Comparison of ENCODE assay signal across 13 mouse cellular contexts in the genomic region with DNA sequence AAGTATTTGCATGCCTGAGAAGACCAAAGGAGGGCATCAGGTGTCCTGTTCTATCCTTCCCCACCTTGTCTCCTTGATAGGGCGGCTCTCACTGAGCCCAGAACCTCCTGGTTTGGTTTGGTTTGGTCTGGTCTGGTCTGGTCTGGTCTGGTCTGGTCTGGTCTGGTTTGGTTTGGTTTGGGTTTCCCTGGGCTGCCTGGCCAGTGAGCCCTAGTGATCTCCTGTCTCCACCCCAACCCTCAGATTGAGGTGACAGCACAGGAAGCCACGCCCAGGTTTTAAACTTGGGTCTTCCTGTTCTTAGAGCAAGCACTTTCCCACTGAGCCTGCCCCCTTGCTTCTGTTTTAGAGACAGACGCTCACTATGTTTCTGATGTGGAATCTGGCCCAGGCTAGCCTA.
DNase-seq lines count a peak whose midpoint lies in the region; ATAC-seq lines count a peak whose summit lies in the region.
"Had no signal": no experiment of that assay in that cellular context is flagged by ENCODE, and none has a peak within 500 bp of the region (broad histone marks: within the 10 kb centered on the region; RNA-seq: fewer than 3 reads in every experiment).

No protein-coding gene starts in this region.

- H3K27me3 ChIP-seq in megakaryocyte, embryonic 14.5 days (replicated peaks), result peaks cover 3% of the 10 kb centered on the region
- H3K27me3 ChIP-seq: embryonic facial prominence, embryonic 12.5 days; liver, embryonic 15.5 days had no signal

- peak overlapping the region; percentile 53 for H3K4me3 ChIP-seq in megakaryocyte, embryonic 14.5 days (replicated peaks)
- H3K4me3 ChIP-seq: embryonic facial prominence, embryonic 12.5 days; liver, embryonic 15.5 days; myocyte had no signal

- H3K4me1 ChIP-seq in megakaryocyte, embryonic 14.5 days, result peaks cover 28% of the 10 kb centered on the region
- H3K4me1 ChIP-seq: embryonic facial prominence, embryonic 12.5 days; liver, embryonic 15.5 days had no signal

- no peaks in the 10 kb centered on the region for H3K36me3 ChIP-seq in megakaryocyte, embryonic 14.5 days (replicated peaks; ENCODE audit: low read length)
- H3K36me3 ChIP-seq: embryonic facial prominence, embryonic 12.5 days; liver, embryonic 15.5 days had no signal

- ATAC-seq in inflammation-experienced regulatory T-cells, adult 6 months, result peak; percentile 64

- H3K9me3 ChIP-seq in megakaryocyte, embryonic 14.5 days, result no peaks in the 10 kb centered on the region
- H3K9me3 ChIP-seq: embryonic facial prominence, embryonic 12.5 days; liver, embryonic 15.5 days had no signal

- intact Hi-C loops in left cerebral cortex, postnatal 4 days (cut with DNase I), result no loop called here

- DNase-seq in lung, postnatal 25 days (ENCODE audit: low spot score), result peak; percentile 18
- no peak for DNase-seq in lung, adult 18-20 months
- peak; percentile 12 to 28 for DNase-seq in thymus, postnatal 36 days
- DNase-seq in left cerebral cortex, postnatal 4 days, result no peak
- no peak for DNase-seq in cerebellum, postnatal 14 days
- DNase-seq in neural tube, embryonic 10.5 days (ENCODE audit: extremely low spot score, low spot score), result no peak
- DNase-seq: heart, postnatal 10 days; layer of hippocampus, adult 9-11 months had no signal

Comparison
In these comparisons a context has a peak if more than half of its experiments do, and no peak if none do; other contexts are left out.
1. DNase-seq: peak in lung, postnatal 25 days (single experiment) and thymus, postnatal 36 days (2 of 2); none in lung, adult 18-20 months (0 of 2), left cerebral cortex, postnatal 4 days (single experiment), cerebellum, postnatal 14 days (0 of 2) and neural tube, embryonic 10.5 days (single experiment).